9 mouse cellular contexts compared by ENCODE assay signal in genomic region chr7:105256656-105257055, GRCm38 (mm10). TPM values are rescaled to one million over a fixed set of nuclear protein-coding genes. Genes with fewer than 3 reads are reported as not detected.
DNase-seq lines count a peak whose midpoint lies in the region; ATAC-seq and TF ChIP-seq lines count a peak whose summit lies in the region.
"Had no signal": no experiment of that assay in that cellular context is flagged by ENCODE, and none has a peak within 500 bp of the region (broad histone marks: within the 10 kb centered on the region; RNA-seq: fewer than 3 reads in every experiment).

No protein-coding gene starts in this region.

- no peaks in the 10 kb centered on the region for H3K9me3 ChIP-seq in CH12.LX (replicated peaks; ENCODE audit: low read length)

- TF ChIP-seq POLR2A in CH12.LX (IDR thresholded peaks at IDR 0.05; ENCODE audit: low read depth, low read length) = no peak
- TF ChIP-seq POLR2A in brain, embryonic 14.5 days (IDR thresholded peaks at IDR 0.05; ENCODE audit: borderline replicate concordance, extremely low read depth, insufficient read depth, insufficient read length, poor library complexity, severe bottlenecking) = no peak

- dilution Hi-C loops in CH12.LX (cut with MboI; ENCODE audit: extremely low pct_ligation_motif_present, extremely low pct_unique_long_range_greater_than_20kb, low sequenced_read_pairs) = no loop called here

- ATAC-seq in megakaryocyte, adult 5-6 weeks (ENCODE audit: poor library complexity, severe bottlenecking) = peak; percentile 98

- H3K4me1 ChIP-seq in CH12.LX (ENCODE audit: control insufficient read depth in 1 of 2, insufficient read depth in 2 of 2) = no peaks in the 10 kb centered on the region

- no peak overlapping the region for H3K9ac ChIP-seq in CH12.LX (ENCODE audit: insufficient read depth, low read depth)

- TF ChIP-seq CTCF in CH12.LX (conservative IDR thresholded peaks at IDR 0.05 in 1 of 2, IDR thresholded peaks at IDR 0.05 in 1 of 2; ENCODE audit: low read depth in 2 of 2, low read length in 2 of 2) = peak; percentile 15 to 73; a peak in 2 of 4 replicates
- peak; percentile 40; the same call in 1 of the 2 replicates for TF ChIP-seq CTCF in brain, embryonic 14.5 days (IDR thresholded peaks at IDR 0.05; ENCODE audit: borderline replicate concordance, extremely low read depth, insufficient read depth, insufficient read length)

- no peaks in the 10 kb centered on the region for H3K27me3 ChIP-seq in CH12.LX (replicated peaks)

- in situ Hi-C loops in CH12.LX (cut with MboI; ENCODE audit: low pct_ligation_motif_present, low pct_unique_long_range_greater_than_20kb, low sequenced_read_pairs) = no loop called here

- no peak overlapping the region for H3K27ac ChIP-seq in CH12.LX (ENCODE audit: insufficient read depth, low read depth)

- no peak overlapping the region for H3K4me3 ChIP-seq in CH12.LX (replicated peaks in 1 of 3; ENCODE audit: low read depth in 2 of 3, low read length in 2 of 3, poor library complexity in 1 of 3)

- H3K36me3 ChIP-seq in CH12.LX (replicated peaks in 1 of 2; ENCODE audit: control insufficient read depth in 1 of 2, insufficient read depth in 1 of 2, low read length in 1 of 2) = no peaks in the 10 kb centered on the region

- TF ChIP-seq EP300 in CH12.LX (IDR thresholded peaks at IDR 0.05; ENCODE audit: low read length) = no peak

- peak; percentile 30 for DNase-seq in heart, postnatal 4 days
- DNase-seq in heart, adult 11 months = no peak
- DNase-seq in CH12.LX (ENCODE audit: extremely low read depth) (peak; percentile 60), MN1 (ENCODE audit: low spot score) (no peak)
- no peak for DNase-seq in brain, embryonic 14.5 days (ENCODE audit: low read depth)
- no peak for DNase-seq in left cerebral cortex, adult 18-20 months (ENCODE audit: low spot score in 2 of 2)
- no peak for DNase-seq in gastrocnemius, postnatal 25 days

- H3K4me2 ChIP-seq in CH12.LX (ENCODE audit: insufficient read depth, low read depth, poor library complexity, severe bottlenecking) = no peak overlapping the region

- TF ChIP-seq RAD21 in CH12.LX (IDR thresholded peaks at IDR 0.05; ENCODE audit: low read depth, low read length) = peak; percentile 64

- no peaks in the 10 kb centered on the region for H3K79me2 ChIP-seq in CH12.LX (replicated peaks; ENCODE audit: control insufficient read depth, extremely low read depth, insufficient read depth, poor library complexity, severe bottlenecking)

TF ChIP-seq in CH12.LX, 34 proteins besides CTCF, POLR2A, EP300 and RAD21:
- TF ChIP-seq SMC3 (IDR thresholded peaks at IDR 0.05; ENCODE audit: low read depth, low read length) (peak; percentile 66), MYC (IDR thresholded peaks at IDR 0.05; ENCODE audit: low read depth, low read length) (no peak)

RNA-seq across cellular contexts. Expression of gene Olfr688, which starts 31.2 kb away (rescaled TPM):
- not detected for total RNA-seq in heart, postnatal 4 days (2021)
- total RNA-seq in CH12.LX (2012; rRNA removed) (not detected in 2 replicates), CH12.LX (2014; rRNA removed) (not detected in 2 replicates)
- not detected in 2 replicates for polyA plus RNA-seq in CH12.LX (2012; ENCODE audit: insufficient read length, low read depth)
- polyA plus RNA-seq in brain, embryonic 14.5 days (2012; rRNA removed) = not detected in 2 replicates
- not detected in 2 replicates for total RNA-seq in megakaryocyte, adult 5-6 weeks (2015)
- not detected in 2 replicates for total RNA-seq in megakaryocyte, adult 5-6 weeks (2017)
- total RNA-seq in left cerebral cortex, adult 18-20 months (2021) = not detected
- total RNA-seq in gastrocnemius, postnatal 25 days (2021) = not detected
- polyA plus RNA-seq: neural tube, embryonic 11.5 days had no signal

RNA-seq across cellular contexts. Expression of gene Olfr686, which starts 49.4 kb away (rescaled TPM):
- total RNA-seq in heart, postnatal 4 days (2021) = not detected
- total RNA-seq in CH12.LX (2012; rRNA removed) (not detected in 2 replicates), CH12.LX (2014; rRNA removed) (not detected in 2 replicates)
- not detected in 2 replicates for polyA plus RNA-seq in CH12.LX (2012; ENCODE audit: insufficient read length, low read depth)
- polyA plus RNA-seq in brain, embryonic 14.5 days (2012; rRNA removed) = not detected in 2 replicates
- not detected in 2 replicates for total RNA-seq in megakaryocyte, adult 5-6 weeks (2015)
- total RNA-seq in megakaryocyte, adult 5-6 weeks (2017) = not detected in 2 replicates
- total RNA-seq in left cerebral cortex, adult 18-20 months (2021) = not detected
- total RNA-seq in gastrocnemius, postnatal 25 days (2021) = not detected
- polyA plus RNA-seq: neural tube, embryonic 11.5 days had no signal

RNA-seq across cellular contexts. Expression of gene Olfr689, which starts 54.3 kb away (rescaled TPM):
- not detected for total RNA-seq in heart, postnatal 4 days (2021)
- not detected in 2 replicates for total RNA-seq in CH12.LX (2012; rRNA removed)
- not detected in 2 replicates for total RNA-seq in CH12.LX (2014; rRNA removed)
- not detected in 2 replicates for polyA plus RNA-seq in CH12.LX (2012; ENCODE audit: insufficient read length, low read depth)
- not detected in 2 replicates for polyA plus RNA-seq in brain, embryonic 14.5 days (2012; rRNA removed)
- not detected in 2 replicates for total RNA-seq in megakaryocyte, adult 5-6 weeks (2015)
- total RNA-seq in megakaryocyte, adult 5-6 weeks (2017) = not detected in 2 replicates
- not detected for total RNA-seq in left cerebral cortex, adult 18-20 months (2021)
- not detected for total RNA-seq in gastrocnemius, postnatal 25 days (2021)
- polyA plus RNA-seq: neural tube, embryonic 11.5 days had no signal

Comparison
In these comparisons a context has a peak if more than half of its experiments do, and no peak if none do; other contexts are left out.
1. DNase-seq: peak in heart, postnatal 4 days (single experiment) and CH12.LX (single experiment); none in heart, adult 11 months (single experiment), brain, embryonic 14.5 days (single experiment), MN1 (single experiment), left cerebral cortex, adult 18-20 months (0 of 2) and gastrocnemius, postnatal 25 days (single experiment).